Mouse (Mus musculus) MEL (cell line): ENCODE results near the gene Ryr2. TPM values are rescaled to one million over a fixed set of nuclear protein-coding genes. Genes with fewer than 3 reads are reported as not detected.

Experiments
- DNase-seq: peaks from one replicate; pipeline ENCODE4 v3.0.0; 2011; ENCODE audit warnings: low read depth, low spot score
- H3K27ac ChIP-seq: 2 replicates; pipeline ENCODE4 v1.5.1; 2012; ENCODE audit warnings: low read depth, mild to moderate bottlenecking, control low read depth, low read length, moderate library complexity; ENCODE audit not compliant: control insufficient read depth
- H3K27me3 ChIP-seq, 2 experiments: fragments of 150-350 bp in 1 of 2; sonication (generic) in 1 of 2; 2 replicates each; pipeline ENCODE4 v1.6.1; 2012; ENCODE audit warnings: low read length in 2 of 2, mild to moderate bottlenecking in 2 of 2, improper control_type of control experiment in 1 of 2, moderate library complexity in 1 of 2; ENCODE audit not compliant: insufficient read depth in 2 of 2, control insufficient read depth in 1 of 2
- H3K36me3 ChIP-seq, 2 experiments: 2 replicates each; pipeline ENCODE4 v1.6.1; 2012 to 2014; ENCODE audit warnings: low read length in 2 of 2, improper control_type of control experiment in 1 of 2, inconsistent platforms in 1 of 2, mild to moderate bottlenecking in 1 of 2; ENCODE audit not compliant: insufficient read depth in 2 of 2, control insufficient read depth in 1 of 2
- H3K4me1 ChIP-seq, 2 experiments: fragments of 150-350 bp in 1 of 2; sonication (generic) in 1 of 2; 2 replicates each; pipeline ENCODE4 v1.6.1; 2012; ENCODE audit warnings: low read length in 2 of 2, improper control_type of control experiment in 1 of 2, mild to moderate bottlenecking in 1 of 2; ENCODE audit not compliant: insufficient read depth in 2 of 2, control insufficient read depth in 1 of 2
- H3K4me3 ChIP-seq, 2 experiments: fragments of 150-350 bp in 1 of 2; sonication (generic) in 1 of 2; 2 replicates each; pipeline ENCODE4 v1.5.1; 2012; ENCODE audit warnings: low read depth in 2 of 2, low read length in 2 of 2, mild to moderate bottlenecking in 2 of 2, moderate library complexity in 2 of 2, control low read depth in 1 of 2, improper control_type of control experiment in 1 of 2; ENCODE audit not compliant: control insufficient read depth in 1 of 2, insufficient read depth in 1 of 2
- H3K79me2 ChIP-seq: 2 replicates; pipeline ENCODE4 v1.6.1; 2012; ENCODE audit warnings: mild to moderate bottlenecking, low read length, moderate library complexity; ENCODE audit not compliant: control insufficient read depth, poor library complexity, insufficient read depth
- H3K9ac ChIP-seq: 2 replicates; pipeline ENCODE4 v1.6.1; 2012; ENCODE audit warnings: low read depth, mild to moderate bottlenecking, control low read depth, low read length, moderate library complexity; ENCODE audit not compliant: control insufficient read depth, poor library complexity, severe bottlenecking
- H3K9me3 ChIP-seq: fragments of 150-350 bp; sonication (generic); replicated peaks from 2 replicates; pipeline ENCODE4 v1.6.1; 2012; ENCODE audit warnings: mild to moderate bottlenecking, low read length, improper control_type of control experiment, moderate library complexity; ENCODE audit not compliant: insufficient read depth
- BHLHE40 ChIP-seq: IDR thresholded peaks from 2 replicates; pipeline ENCODE4 v1.6.1; 2012; ENCODE audit warnings: low read depth, mild to moderate bottlenecking, inconsistent platforms, low read length, improper control_type of control experiment, borderline replicate concordance
- CHD1 ChIP-seq: IDR thresholded peaks from 2 replicates; pipeline ENCODE4 v1.6.1; 2012; ENCODE audit warnings: low read depth, mild to moderate bottlenecking, inconsistent platforms, low read length, improper control_type of control experiment
- CTCF ChIP-seq, 3 experiments: IDR thresholded peaks in 2 of 3; conservative IDR thresholded peaks in 1 of 3; 2 replicates each; pipeline ENCODE4 v1.5.1; 2011 to 2012; ENCODE audit warnings: low read length in 3 of 3, low read depth in 2 of 3, mild to moderate bottlenecking in 2 of 3, improper control_type of control experiment in 1 of 3, inconsistent platforms in 1 of 3, mixed read lengths in 1 of 3, moderate library complexity in 1 of 3; ENCODE audit not compliant: control insufficient read depth in 1 of 3, insufficient read depth in 1 of 3, poor library complexity in 1 of 3, severe bottlenecking in 1 of 3
- ETS1 ChIP-seq: IDR thresholded peaks from 2 replicates; pipeline ENCODE4 v1.6.1; 2012; ENCODE audit warnings: low read depth, mild to moderate bottlenecking, inconsistent platforms, low read length, improper control_type of control experiment, moderate library complexity
- GABPA ChIP-seq: IDR thresholded peaks from 2 replicates; pipeline ENCODE4 v1.6.1; 2012; ENCODE audit warnings: low read depth, mild to moderate bottlenecking, inconsistent platforms, low read length, improper control_type of control experiment, moderate library complexity
- GATA1 ChIP-seq: IDR thresholded peaks from 2 replicates; pipeline ENCODE4 v1.6.1; 2011; ENCODE audit warnings: low read depth, low read length, improper control_type of control experiment
- HCFC1 ChIP-seq: IDR thresholded peaks from 2 replicates; pipeline ENCODE4 v1.6.1; 2012; ENCODE audit warnings: low read depth, mild to moderate bottlenecking, inconsistent platforms, low read length, improper control_type of control experiment, moderate library complexity
- MAZ ChIP-seq: IDR thresholded peaks from 2 replicates; pipeline ENCODE4 v1.6.1; 2012; ENCODE audit warnings: low read depth, mild to moderate bottlenecking, inconsistent platforms, low read length, improper control_type of control experiment
- MXI1 ChIP-seq: IDR thresholded peaks from 2 replicates; pipeline ENCODE4 v1.6.1; 2011; ENCODE audit warnings: mild to moderate bottlenecking, low read depth, low read length, improper control_type of control experiment
- POLR2A ChIP-seq, 2 experiments: IDR thresholded peaks; 2 replicates each; pipeline ENCODE4 v1.6.1; 2011 to 2012; ENCODE audit warnings: low read length in 2 of 2, mild to moderate bottlenecking in 2 of 2, control low read depth in 1 of 2, improper control_type of control experiment in 1 of 2, low read depth in 1 of 2, moderate library complexity in 1 of 2; ENCODE audit not compliant: control insufficient read depth in 1 of 2, insufficient read depth in 1 of 2, poor library complexity in 1 of 2
- POLR2AphosphoS5 ChIP-seq: IDR thresholded peaks from 2 replicates; pipeline ENCODE4 v1.6.1; 2012; ENCODE audit warnings: low read depth, borderline replicate concordance, mild to moderate bottlenecking, inconsistent platforms, low read length, moderate library complexity, mixed read lengths
- RAD21 ChIP-seq: IDR thresholded peaks from 2 replicates; pipeline ENCODE4 v1.6.1; 2011; ENCODE audit warnings: mild to moderate bottlenecking, low read depth, low read length, improper control_type of control experiment
- RCOR1 ChIP-seq: IDR thresholded peaks from 2 replicates; pipeline ENCODE4 v1.6.1; 2012; ENCODE audit warnings: low read depth, mild to moderate bottlenecking, inconsistent platforms, low read length, improper control_type of control experiment
- SIN3A ChIP-seq: IDR thresholded peaks from 2 replicates; pipeline ENCODE4 v1.6.1; 2012; ENCODE audit warnings: low read length, improper control_type of control experiment, inconsistent platforms
- UBTF ChIP-seq: IDR thresholded peaks from 2 replicates; pipeline ENCODE4 v1.6.1; 2012; ENCODE audit warnings: low read depth, mild to moderate bottlenecking, inconsistent platforms, low read length, improper control_type of control experiment, moderate library complexity, borderline replicate concordance; ENCODE audit not compliant: insufficient read depth
- USF1 ChIP-seq: IDR thresholded peaks from 2 replicates; pipeline ENCODE4 v1.6.1; 2014; ENCODE audit warnings: low read depth, mild to moderate bottlenecking, inconsistent platforms, low read length, improper control_type of control experiment, moderate library complexity
- ZKSCAN1 ChIP-seq: IDR thresholded peaks from 2 replicates; pipeline ENCODE4 v1.6.1; 2012; ENCODE audit warnings: low read depth, mild to moderate bottlenecking, inconsistent platforms, low read length, improper control_type of control experiment, moderate library complexity
- ZNF384 ChIP-seq: IDR thresholded peaks from 2 replicates; pipeline ENCODE4 v1.6.1; 2012; ENCODE audit warnings: low read depth, mild to moderate bottlenecking, inconsistent platforms, low read length, improper control_type of control experiment
- polyA plus RNA-seq, 2 experiments: library from polyadenylated mRNA; stranded (reverse) in 1 of 2; unstranded in 1 of 2; fragments of >175 nt in 1 of 2; fragments of >200 nt in 1 of 2; gene quantifications; 2 replicates each; pipeline versions ENCODE4 v1.2.1 to v1.2.4; 2012; ENCODE audit warnings: low replicate concordance in 2 of 2, low read depth in 1 of 2; ENCODE audit not compliant: insufficient read length in 2 of 2, insufficient read depth in 1 of 2, missing spikeins in 1 of 2
- total RNA-seq: library from RNA; depleted of rRNA; stranded (reverse); fragments of 300-350 nt; gene quantifications from 2 replicates; pipeline ENCODE4 v1.2.3, GENCODE M21; 2012

The Ryr2 gene
- total and polyA plus RNA-seq, 3 experiments = 0.04 TPM; not detected in 2

- H3K9me3 ChIP-seq = no peaks in the 10 kb centered on the region
- H3K4me1 ChIP-seq = no peaks in the 10 kb centered on the region
- DNase-seq = no peak
- H3K4me3 ChIP-seq = no peak overlapping the region
- no peaks in the 10 kb centered on the region for H3K27me3 ChIP-seq
- H3K27ac ChIP-seq = no peak overlapping the region
- H3K79me2 ChIP-seq = no peaks in the 10 kb centered on the region
- H3K36me3 ChIP-seq = no peaks in the 10 kb centered on the region
- H3K9ac ChIP-seq = no peak overlapping the region
- TF ChIP-seq ETS1 = no peak
- TF ChIP-seq ZNF384 = no peak
- no peak for TF ChIP-seq GATA1
- TF ChIP-seq MAZ = no peak
- TF ChIP-seq USF1 = no peak
- no peak for TF ChIP-seq SIN3A
- TF ChIP-seq RAD21 = no peak
- TF ChIP-seq MXI1 = no peak
- TF ChIP-seq RCOR1 = no peak
- TF ChIP-seq POLR2AphosphoS5 = no peak
- TF ChIP-seq CHD1 = no peak
- no peak for TF ChIP-seq GABPA
- no peak for TF ChIP-seq POLR2A (IDR thresholded peaks at IDR 0.05; ENCODE audit: control insufficient read depth in 1 of 2, insufficient read depth in 1 of 2, low read depth in 1 of 2, low read length in 2 of 2, poor library complexity in 1 of 2)
- TF ChIP-seq UBTF = no peak
- no peak for TF ChIP-seq ZKSCAN1
- no peak for TF ChIP-seq CTCF (IDR thresholded peaks at IDR 0.05 in 2 of 3, conservative IDR thresholded peaks at IDR 0.05 in 1 of 3; ENCODE audit: control insufficient read depth in 1 of 3, insufficient read depth in 1 of 3, low read depth in 2 of 3, low read length in 3 of 3, poor library complexity in 1 of 3, severe bottlenecking in 1 of 3)
- no peak for TF ChIP-seq BHLHE40
- no peak for TF ChIP-seq HCFC1
These were observed 49.4 kb downstream of the Ryr2 start for GRCm38 (mm10) chr13:12057357-12057771.

- TF ChIP-seq ZKSCAN1 = no peak
- TF ChIP-seq POLR2AphosphoS5 = no peak
- TF ChIP-seq ZNF384 = no peak
- no peak for TF ChIP-seq RAD21
- TF ChIP-seq, all 39 proteins: peak for 0
- H3K36me3 ChIP-seq = no peaks in the 10 kb centered on the region
- H3K9me3 ChIP-seq = no peaks in the 10 kb centered on the region
- H3K4me1 ChIP-seq = no peaks in the 10 kb centered on the region
- H3K79me2 ChIP-seq = no peaks in the 10 kb centered on the region
- no peak for DNase-seq
- no peak overlapping the region for H3K4me3 ChIP-seq
- H3K27me3 ChIP-seq = no peaks in the 10 kb centered on the region
- H3K9ac ChIP-seq = no peak overlapping the region
- no peak overlapping the region for H3K27ac ChIP-seq
These were observed 50.8 kb downstream of the Ryr2 start for GRCm38 (mm10) chr13:12055913-12056312.
